Mouse (Mus musculus): ENCODE results near the gene Arl6ip4. TPM values are rescaled to one million over a fixed set of nuclear protein-coding genes. Genes with fewer than 3 reads are reported as not detected.

Gene Arl6ip4
- 52.1 and 56.5 TPM in 2 replicates for polyA plus RNA-seq (2014; fragmentation: Nextera tagmentation; extraction: Ambion mirVana)

GRCm38 (mm10) chr5:124115990-124116845 lies at the start of gene Arl6ip4:
TSS of gene Arl6ip4 (plus strand) at chr5:124116089.
- peak; percentile 21; the same call in 1 of the 2 replicates for ATAC-seq
- peak within 1 kb of the TSS; percentile 98 for H3K4me2 ChIP-seq (ENCODE audit: low read length)
- 2% methylated on average over 64 of the region's 64 CpGs for WGBS
- H3K4me3 ChIP-seq (ENCODE audit: low read depth, low read length), result peak within 1 kb of the TSS; percentile 84
- H3K27me3 ChIP-seq (replicated peaks; ENCODE audit: control insufficient read depth, insufficient read depth, low read length), result no peaks in the 10 kb centered on the region
- no peaks in the 10 kb centered on the region for H3K9me3 ChIP-seq (replicated peaks; ENCODE audit: control insufficient read depth, low read length)
- peak; percentile 83 for DNase-seq (ENCODE audit: low spot score)
- peaks cover 43% of the 10 kb centered on the region for H3K36me3 ChIP-seq (ENCODE audit: control insufficient read depth, insufficient read depth, low read length)
- H3K27ac ChIP-seq (ENCODE audit: low read depth, low read length), result peak within 1 kb of the TSS; percentile 72
- H3K4me1 ChIP-seq (ENCODE audit: control insufficient read depth, insufficient read depth, low read length), result peaks cover 15% of the 10 kb centered on the region
- H3K9ac ChIP-seq (ENCODE audit: low read length), result peak within 1 kb of the TSS; percentile 86

- WGBS, result 81% methylated on average over 3 of the region's 3 CpGs
- H3K4me2 ChIP-seq (ENCODE audit: low read length), result no peak overlapping the region
- H3K4me3 ChIP-seq (ENCODE audit: low read depth, low read length), result no peak overlapping the region
- H3K9ac ChIP-seq (ENCODE audit: low read length), result no peak overlapping the region
- H3K27me3 ChIP-seq (replicated peaks; ENCODE audit: control insufficient read depth, insufficient read depth, low read length), result no peaks in the 10 kb centered on the region
- no peak overlapping the region for H3K27ac ChIP-seq (ENCODE audit: low read depth, low read length)
- no peaks in the 10 kb centered on the region for H3K4me1 ChIP-seq (ENCODE audit: control insufficient read depth, insufficient read depth, low read length)
- ATAC-seq (no peak), DNase-seq (ENCODE audit: low spot score) (no peak)
- no peaks in the 10 kb centered on the region for H3K9me3 ChIP-seq (replicated peaks; ENCODE audit: control insufficient read depth, low read length)
- no peaks in the 10 kb centered on the region for H3K36me3 ChIP-seq (ENCODE audit: control insufficient read depth, insufficient read depth, low read length)
Observed at GRCm38 (mm10) chr5:124069657-124070056, 46.2 kb upstream of the Arl6ip4 start.

- ATAC-seq (no peak), DNase-seq (ENCODE audit: low spot score) (no peak)
- Histone ChIP-seq H3K4me1 (ENCODE audit: control insufficient read depth, insufficient read depth, low read length) (peaks cover 10% of the 10 kb centered on the region), H3K4me3 (ENCODE audit: low read depth, low read length) (no peak overlapping the region), H3K9ac (ENCODE audit: low read length) (no peak overlapping the region), H3K36me3 (ENCODE audit: control insufficient read depth, insufficient read depth, low read length) (no peaks in the 10 kb centered on the region), H3K4me2 (ENCODE audit: low read length) (no peak overlapping the region), H3K9me3 (replicated peaks; ENCODE audit: control insufficient read depth, low read length) (no peaks in the 10 kb centered on the region), H3K27ac (ENCODE audit: low read depth, low read length) (no peak overlapping the region), H3K27me3 (replicated peaks; ENCODE audit: control insufficient read depth, insufficient read depth, low read length) (no peaks in the 10 kb centered on the region)
- WGBS, result 58% methylated on average over 9 of the region's 9 CpGs
Observed at GRCm38 (mm10) chr5:124073682-124074081, 42.2 kb upstream of the Arl6ip4 start.

GRCm38 (mm10) chr5:124074845-124075307 lies 41.0 kb upstream of the Arl6ip4 start:
- Histone ChIP-seq H3K9ac (ENCODE audit: low read length) (no peak overlapping the region), H3K4me2 (ENCODE audit: low read length) (no peak overlapping the region), H3K4me1 (ENCODE audit: control insufficient read depth, insufficient read depth, low read length) (peaks cover 20% of the 10 kb centered on the region), H3K27me3 (replicated peaks; ENCODE audit: control insufficient read depth, insufficient read depth, low read length) (no peaks in the 10 kb centered on the region), H3K36me3 (ENCODE audit: control insufficient read depth, insufficient read depth, low read length) (no peaks in the 10 kb centered on the region), H3K27ac (ENCODE audit: low read depth, low read length) (no peak overlapping the region), H3K9me3 (replicated peaks; ENCODE audit: control insufficient read depth, low read length) (no peaks in the 10 kb centered on the region), H3K4me3 (ENCODE audit: low read depth, low read length) (no peak overlapping the region)
- ATAC-seq (no peak), DNase-seq (ENCODE audit: low spot score) (no peak)
- WGBS, result 78% methylated on average over 10 of the region's 10 CpGs

- H3K4me1 ChIP-seq (ENCODE audit: control insufficient read depth, insufficient read depth, low read length), result peaks cover 21% of the 10 kb centered on the region
- no peak overlapping the region for H3K4me2 ChIP-seq (ENCODE audit: low read length)
- H3K9ac ChIP-seq (ENCODE audit: low read length), result no peak overlapping the region
- no peaks in the 10 kb centered on the region for H3K9me3 ChIP-seq (replicated peaks; ENCODE audit: control insufficient read depth, low read length)
- H3K4me3 ChIP-seq (ENCODE audit: low read depth, low read length), result no peak overlapping the region
- no peaks in the 10 kb centered on the region for H3K36me3 ChIP-seq (ENCODE audit: control insufficient read depth, insufficient read depth, low read length)
- H3K27me3 ChIP-seq (replicated peaks; ENCODE audit: control insufficient read depth, insufficient read depth, low read length), result no peaks in the 10 kb centered on the region
- no peak for ATAC-seq
- DNase-seq (ENCODE audit: low spot score), result no peak
- 73% methylated on average over 9 of the region's 9 CpGs for WGBS
- no peak overlapping the region for H3K27ac ChIP-seq (ENCODE audit: low read depth, low read length)
Observed at GRCm38 (mm10) chr5:124075716-124076115, 40.2 kb upstream of the Arl6ip4 start.

- Histone ChIP-seq H3K9me3 (replicated peaks; ENCODE audit: control insufficient read depth, low read length) (no peaks in the 10 kb centered on the region), H3K4me1 (ENCODE audit: control insufficient read depth, insufficient read depth, low read length) (peaks cover 21% of the 10 kb centered on the region), H3K4me3 (ENCODE audit: low read depth, low read length) (no peak overlapping the region)
Observed at GRCm38 (mm10) chr5:124076559-124076958, 39.3 kb upstream of the Arl6ip4 start.

GRCm38 (mm10) chr5:124077241-124077640 lies 38.6 kb upstream of the Arl6ip4 start:
- Histone ChIP-seq H3K4me3 (ENCODE audit: low read depth, low read length) (no peak overlapping the region), H3K27me3 (replicated peaks; ENCODE audit: control insufficient read depth, insufficient read depth, low read length) (no peaks in the 10 kb centered on the region), H3K4me1 (ENCODE audit: control insufficient read depth, insufficient read depth, low read length) (peaks cover 21% of the 10 kb centered on the region), H3K36me3 (ENCODE audit: control insufficient read depth, insufficient read depth, low read length) (no peaks in the 10 kb centered on the region), H3K4me2 (ENCODE audit: low read length) (no peak overlapping the region), H3K27ac (ENCODE audit: low read depth, low read length) (no peak overlapping the region), H3K9me3 (replicated peaks; ENCODE audit: control insufficient read depth, low read length) (no peaks in the 10 kb centered on the region), H3K9ac (ENCODE audit: low read length) (no peak overlapping the region)
- ATAC-seq (no peak), DNase-seq (ENCODE audit: low spot score) (no peak)
- 90% methylated on average over 13 of the region's 13 CpGs for WGBS

More at GRCm38 (mm10) chr5:124076559-124076958, 39.3 kb upstream of the Arl6ip4 start:
- ATAC-seq, result no peak
- Histone ChIP-seq H3K27me3 (replicated peaks; ENCODE audit: control insufficient read depth, insufficient read depth, low read length) (no peaks in the 10 kb centered on the region), H3K27ac (ENCODE audit: low read depth, low read length) (no peak overlapping the region), H3K36me3 (ENCODE audit: control insufficient read depth, insufficient read depth, low read length) (no peaks in the 10 kb centered on the region), H3K9ac (ENCODE audit: low read length) (no peak overlapping the region), H3K4me2 (ENCODE audit: low read length) (no peak overlapping the region)
- 65% methylated on average over 9 of the region's 9 CpGs for WGBS
- DNase-seq (ENCODE audit: low spot score), result no peak

GRCm38 (mm10) chr5:124077856-124078460 lies 37.9 kb upstream of the Arl6ip4 start:
- ATAC-seq (no peak), DNase-seq (ENCODE audit: low spot score) (peak; percentile 25)
- WGBS, result 56% methylated on average over 6 of the region's 6 CpGs
- Histone ChIP-seq H3K4me1 (ENCODE audit: control insufficient read depth, insufficient read depth, low read length) (peaks cover 21% of the 10 kb centered on the region), H3K27ac (ENCODE audit: low read depth, low read length) (peak overlapping the region; percentile 91), H3K27me3 (replicated peaks; ENCODE audit: control insufficient read depth, insufficient read depth, low read length) (no peaks in the 10 kb centered on the region), H3K9me3 (replicated peaks; ENCODE audit: control insufficient read depth, low read length) (no peaks in the 10 kb centered on the region), H3K4me2 (ENCODE audit: low read length) (peak overlapping the region; percentile 31; the same call in 1 of the 2 replicates), H3K9ac (ENCODE audit: low read length) (peak overlapping the region; percentile 17; the same call in 1 of the 2 replicates), H3K36me3 (ENCODE audit: control insufficient read depth, insufficient read depth, low read length) (no peaks in the 10 kb centered on the region), H3K4me3 (ENCODE audit: low read depth, low read length) (no peak overlapping the region)
